Mouse (Mus musculus): ENCODE results near the gene Sdr42e1. TPM values are rescaled to one million over a fixed set of nuclear protein-coding genes. Genes with fewer than 3 reads are reported as not detected.

Sdr42e1 gene
- total RNA-seq, 1 experiment, result 1.7 TPM

- Histone ChIP-seq H3K4me3 (ENCODE audit: insufficient read depth in 1 of 2, low read depth in 1 of 2, low read length in 2 of 2, poor library complexity in 1 of 2, severe bottlenecking in 1 of 2) (no peak overlapping the region), H3K36me3 (ENCODE audit: control insufficient read depth, insufficient read depth, low read length, poor library complexity, severe bottlenecking) (no peaks in the 10 kb centered on the region), H3K9ac (ENCODE audit: insufficient read depth, low read depth, low read length, poor library complexity, severe bottlenecking) (no peak overlapping the region), H3K27ac (ENCODE audit: insufficient read depth, low read depth, low read length, poor library complexity, severe bottlenecking) (no peak overlapping the region), H3K9me3 (ENCODE audit: control insufficient read depth, insufficient read depth, low read depth, low read length) (no peaks in the 10 kb centered on the region), H3K4me1 (ENCODE audit: control insufficient read depth in 2 of 2, insufficient read depth in 2 of 2, low read length in 2 of 2, poor library complexity in 1 of 2) (no peaks in the 10 kb centered on the region; a peak in 1 of 4 replicates)
- in situ Hi-C loops (cut with MboI; ENCODE audit: low sequenced_read_pairs in 2 of 2, unreplicated experiment in 2 of 2), result no loop called here
- TF ChIP-seq MAFK (IDR thresholded peaks at IDR 0.05; ENCODE audit: insufficient read depth, low read depth, low read length) (no peak), ZC3H11A (IDR thresholded peaks at IDR 0.05; ENCODE audit: borderline replicate concordance, low read depth, low read length) (no peak), HCFC1 (IDR thresholded peaks at IDR 0.05; ENCODE audit: borderline replicate concordance, insufficient read depth, low read length) (no peak), ZNF384 (IDR thresholded peaks at IDR 0.05; ENCODE audit: low read depth, low read length) (no peak), CHD2 (IDR thresholded peaks at IDR 0.05; ENCODE audit: low read depth, low read length) (no peak)
- no peak for DNase-seq (ENCODE audit: low read depth, low spot score)
Observed at GRCm38 (mm10) chr8:117676460-117676859, 3.0 kb upstream of the Sdr42e1 start.

- no peaks in the 10 kb centered on the region for H3K9me3 ChIP-seq (ENCODE audit: control insufficient read depth, insufficient read depth, low read depth, low read length)
- DNase-seq (ENCODE audit: low read depth, low spot score), result no peak
- H3K4me1 ChIP-seq (ENCODE audit: control insufficient read depth in 2 of 2, insufficient read depth in 2 of 2, low read length in 2 of 2, poor library complexity in 1 of 2), result no peaks in the 10 kb centered on the region; a peak in 1 of 4 replicates
- no peak overlapping the region for H3K9ac ChIP-seq (ENCODE audit: insufficient read depth, low read depth, low read length, poor library complexity, severe bottlenecking)
- H3K36me3 ChIP-seq (ENCODE audit: control insufficient read depth, insufficient read depth, low read length, poor library complexity, severe bottlenecking), result no peaks in the 10 kb centered on the region
- in situ Hi-C loops (cut with MboI; ENCODE audit: low sequenced_read_pairs in 2 of 2, unreplicated experiment in 2 of 2), result no loop called here
- no peak overlapping the region for H3K4me3 ChIP-seq (ENCODE audit: insufficient read depth in 1 of 2, low read depth in 1 of 2, low read length in 2 of 2, poor library complexity in 1 of 2, severe bottlenecking in 1 of 2)
- H3K27ac ChIP-seq (ENCODE audit: insufficient read depth, low read depth, low read length, poor library complexity, severe bottlenecking), result no peak overlapping the region
- no peak for TF ChIP-seq HCFC1 (IDR thresholded peaks at IDR 0.05; ENCODE audit: borderline replicate concordance, insufficient read depth, low read length)
- TF ChIP-seq ZNF384 (IDR thresholded peaks at IDR 0.05; ENCODE audit: low read depth, low read length), result no peak
- no peak for TF ChIP-seq ZC3H11A (IDR thresholded peaks at IDR 0.05; ENCODE audit: borderline replicate concordance, low read depth, low read length)
- TF ChIP-seq MAFK (IDR thresholded peaks at IDR 0.05; ENCODE audit: insufficient read depth, low read depth, low read length), result no peak
- no peak for TF ChIP-seq CHD2 (IDR thresholded peaks at IDR 0.05; ENCODE audit: low read depth, low read length)
Observed at GRCm38 (mm10) chr8:117675171-117675570, 1.7 kb upstream of the Sdr42e1 start.

GRCm38 (mm10) chr8:117672558-117672957 is 931 bp downstream of the Sdr42e1 start:
- Histone ChIP-seq H3K27ac (ENCODE audit: insufficient read depth, low read depth, low read length, poor library complexity, severe bottlenecking) (no peak overlapping the region), H3K9me3 (ENCODE audit: control insufficient read depth, insufficient read depth, low read depth, low read length) (no peaks in the 10 kb centered on the region), H3K36me3 (ENCODE audit: control insufficient read depth, insufficient read depth, low read length, poor library complexity, severe bottlenecking) (no peaks in the 10 kb centered on the region), H3K9ac (ENCODE audit: insufficient read depth, low read depth, low read length, poor library complexity, severe bottlenecking) (no peak overlapping the region), H3K4me3 (ENCODE audit: insufficient read depth in 1 of 2, low read depth in 1 of 2, low read length in 2 of 2, poor library complexity in 1 of 2, severe bottlenecking in 1 of 2) (no peak overlapping the region), H3K4me1 (ENCODE audit: control insufficient read depth in 2 of 2, insufficient read depth in 2 of 2, low read length in 2 of 2, poor library complexity in 1 of 2) (no peaks in the 10 kb centered on the region; a peak in 1 of 4 replicates)
- TF ChIP-seq ZC3H11A (IDR thresholded peaks at IDR 0.05; ENCODE audit: borderline replicate concordance, low read depth, low read length), result no peak
- in situ Hi-C loops (cut with MboI; ENCODE audit: low sequenced_read_pairs in 2 of 2, unreplicated experiment in 2 of 2), result no loop called here
- no peak for DNase-seq (ENCODE audit: low read depth, low spot score)

GRCm38 (mm10) chr8:117670461-117670860 is 3.0 kb downstream of the Sdr42e1 start:
- no peaks in the 10 kb centered on the region; a peak in 1 of 4 replicates for H3K4me1 ChIP-seq (ENCODE audit: control insufficient read depth in 2 of 2, insufficient read depth in 2 of 2, low read length in 2 of 2, poor library complexity in 1 of 2)
- no peaks in the 10 kb centered on the region for H3K9me3 ChIP-seq (ENCODE audit: control insufficient read depth, insufficient read depth, low read depth, low read length)
- TF ChIP-seq ZC3H11A (IDR thresholded peaks at IDR 0.05; ENCODE audit: borderline replicate concordance, low read depth, low read length) (no peak), ZNF384 (IDR thresholded peaks at IDR 0.05; ENCODE audit: low read depth, low read length) (no peak), MAFK (IDR thresholded peaks at IDR 0.05; ENCODE audit: insufficient read depth, low read depth, low read length) (no peak), CHD2 (IDR thresholded peaks at IDR 0.05; ENCODE audit: low read depth, low read length) (no peak), HCFC1 (IDR thresholded peaks at IDR 0.05; ENCODE audit: borderline replicate concordance, insufficient read depth, low read length) (no peak)
- H3K36me3 ChIP-seq (ENCODE audit: control insufficient read depth, insufficient read depth, low read length, poor library complexity, severe bottlenecking), result no peaks in the 10 kb centered on the region
- no peak overlapping the region for H3K27ac ChIP-seq (ENCODE audit: insufficient read depth, low read depth, low read length, poor library complexity, severe bottlenecking)
- in situ Hi-C loops (cut with MboI; ENCODE audit: low sequenced_read_pairs in 2 of 2, unreplicated experiment in 2 of 2), result no loop called here
- H3K4me3 ChIP-seq (ENCODE audit: insufficient read depth in 1 of 2, low read depth in 1 of 2, low read length in 2 of 2, poor library complexity in 1 of 2, severe bottlenecking in 1 of 2), result no peak overlapping the region
- DNase-seq (ENCODE audit: low read depth, low spot score), result no peak
- H3K9ac ChIP-seq (ENCODE audit: insufficient read depth, low read depth, low read length, poor library complexity, severe bottlenecking), result no peak overlapping the region
